Mouse (Mus musculus) ES-E14 (cell line): ENCODE measurements around the gene Astl.

Source experiments
- CHD2 ChIP-seq: IDR thresholded peaks from 2 replicates; pipeline ENCODE4 v1.6.1; 2014; ENCODE audit warnings: mild to moderate bottlenecking, low read depth, low read length, inconsistent platforms
- HCFC1 ChIP-seq: IDR thresholded peaks from 2 replicates; pipeline ENCODE4 v1.6.1; 2012; ENCODE audit warnings: low read length, inconsistent platforms, borderline replicate concordance; ENCODE audit not compliant: insufficient read depth
- ZNF384 ChIP-seq: IDR thresholded peaks from 2 replicates; pipeline ENCODE4 v1.6.1; 2012; ENCODE audit warnings: low read depth, low read length, inconsistent platforms

- TF ChIP-seq HCFC1 = no peak
- TF ChIP-seq ZNF384 = no peak
- TF ChIP-seq CHD2 = no peak
Observed at GRCm38 (mm10) chr2:127338833-127339232, 394 bp downstream of the Astl start.
